Mouse (Mus musculus) CH12.LX (cell line): Measurements from ENCODE around the gene Gm44502. TPM values are rescaled to one million over a fixed set of nuclear protein-coding genes. Genes with fewer than 3 reads are reported as not detected.

Experiments
- DNase-seq: peaks from one replicate; pipeline ENCODE4 v3.0.0-alpha.2; 2013; ENCODE audit errors: extremely low read depth
- H3K27ac ChIP-seq: 2 replicates; pipeline ENCODE4 v1.5.1; 2012; ENCODE audit warnings: low read depth, mild to moderate bottlenecking, control low read depth, moderate library complexity; ENCODE audit not compliant: insufficient read depth
- H3K27me3 ChIP-seq: replicated peaks from 2 replicates; pipeline ENCODE3; 2012; ENCODE audit warnings: inconsistent platforms
- H3K36me3 ChIP-seq, 2 experiments: replicated peaks in 1 of 2; 2 replicates each; pipeline versions ENCODE3 to v1.6.1; 2012; ENCODE audit warnings: inconsistent platforms in 1 of 2, low read length in 1 of 2, mild to moderate bottlenecking in 1 of 2, mixed read lengths in 1 of 2, moderate library complexity in 1 of 2; ENCODE audit not compliant: control insufficient read depth in 1 of 2, insufficient read depth in 1 of 2
- H3K4me1 ChIP-seq, 2 experiments: 2 replicates each; pipeline ENCODE4 v1.6.1; 2012; ENCODE audit warnings: inconsistent platforms in 1 of 2, moderate library complexity in 1 of 2; ENCODE audit not compliant: insufficient read depth in 2 of 2, control insufficient read depth in 1 of 2
- H3K4me2 ChIP-seq: 2 replicates; pipeline ENCODE4 v1.6.1; 2012; ENCODE audit warnings: low read depth, mild to moderate bottlenecking, control low read depth; ENCODE audit not compliant: poor library complexity, insufficient read depth, severe bottlenecking
- H3K4me3 ChIP-seq, 3 experiments: fragments of 150-350 bp in 1 of 3; sonication (generic) in 1 of 3; replicated peaks in 1 of 3; 2 replicates each; pipeline versions ENCODE3 to v1.5.1; 2011 to 2012; ENCODE audit warnings: low read depth in 2 of 3, low read length in 2 of 3, mild to moderate bottlenecking in 2 of 3, moderate library complexity in 2 of 3, control low read depth in 1 of 3, improper control_type of control experiment in 1 of 3, inconsistent platforms in 1 of 3, mixed read lengths in 1 of 3; ENCODE audit not compliant: poor library complexity in 1 of 3
- H3K79me2 ChIP-seq: replicated peaks from 2 replicates; pipeline ENCODE4 v1.6.1; 2012; ENCODE audit warnings: mild to moderate bottlenecking, moderate library complexity; ENCODE audit not compliant: control insufficient read depth, poor library complexity, insufficient read depth, severe bottlenecking; ENCODE audit errors: extremely low read depth
- H3K9ac ChIP-seq: 2 replicates; pipeline ENCODE4 v1.6.1; 2012; ENCODE audit warnings: low read depth, mild to moderate bottlenecking, control low read depth, moderate library complexity; ENCODE audit not compliant: insufficient read depth
- H3K9me3 ChIP-seq: replicated peaks from 2 replicates; pipeline ENCODE3; 2012; ENCODE audit warnings: low read length, inconsistent platforms, mixed read lengths
- BHLHE40 ChIP-seq: IDR thresholded peaks from 2 replicates; pipeline ENCODE4 v1.6.1; 2011; ENCODE audit warnings: mild to moderate bottlenecking, low read depth, low read length, improper control_type of control experiment
- CHD2 ChIP-seq: IDR thresholded peaks from 2 replicates; pipeline ENCODE4 v1.6.1; 2011; ENCODE audit warnings: low read length, improper control_type of control experiment
- CTCF ChIP-seq, 2 experiments: IDR thresholded peaks in 1 of 2; conservative IDR thresholded peaks in 1 of 2; 2 replicates each; pipeline ENCODE4 v1.5.1; 2011 to 2012; ENCODE audit warnings: low read depth in 2 of 2, low read length in 2 of 2, improper control_type of control experiment in 1 of 2, inconsistent platforms in 1 of 2, mild to moderate bottlenecking in 1 of 2, moderate library complexity in 1 of 2
- ELF1 ChIP-seq: IDR thresholded peaks from 2 replicates; pipeline ENCODE4 v1.6.1; 2014; ENCODE audit warnings: low read depth, mild to moderate bottlenecking, inconsistent platforms, low read length, improper control_type of control experiment
- ETS1 ChIP-seq: conservative IDR thresholded peaks from 2 replicates; pipeline ENCODE4 v1.6.1; 2012; ENCODE audit warnings: low read depth, mild to moderate bottlenecking, inconsistent platforms, low read length, improper control_type of control experiment, moderate library complexity
- GABPA ChIP-seq: IDR thresholded peaks from 2 replicates; pipeline ENCODE4 v1.6.1; 2012; ENCODE audit warnings: low read depth, low read length, improper control_type of control experiment, inconsistent platforms; ENCODE audit not compliant: insufficient replicate concordance
- HCFC1 ChIP-seq: IDR thresholded peaks from 2 replicates; pipeline ENCODE4 v1.6.1; 2012; ENCODE audit warnings: low read depth, mild to moderate bottlenecking, inconsistent platforms, low read length, improper control_type of control experiment
- JUN ChIP-seq: IDR thresholded peaks from 2 replicates; pipeline ENCODE4 v1.6.1; 2011; ENCODE audit warnings: low read depth, mild to moderate bottlenecking, low read length, improper control_type of control experiment, moderate library complexity; ENCODE audit not compliant: insufficient read depth
- KAT2A ChIP-seq: IDR thresholded peaks from 2 replicates; pipeline ENCODE4 v1.6.1; 2012; ENCODE audit warnings: low read length, improper control_type of control experiment, inconsistent platforms; ENCODE audit not compliant: insufficient replicate concordance
- MAFK ChIP-seq: IDR thresholded peaks from 2 replicates; pipeline ENCODE4 v1.6.1; 2011; ENCODE audit warnings: low read length, improper control_type of control experiment; ENCODE audit not compliant: insufficient replicate concordance
- MAX ChIP-seq: IDR thresholded peaks from 2 replicates; pipeline ENCODE4 v1.6.1; 2011; ENCODE audit warnings: low read length, improper control_type of control experiment
- MEF2A ChIP-seq: IDR thresholded peaks from 2 replicates; pipeline ENCODE4 v1.6.1; 2014; ENCODE audit warnings: low read depth, mild to moderate bottlenecking, inconsistent platforms, low read length, improper control_type of control experiment, borderline replicate concordance
- MXI1 ChIP-seq: IDR thresholded peaks from 2 replicates; pipeline ENCODE4 v1.6.1; 2011; ENCODE audit warnings: mild to moderate bottlenecking, low read depth, low read length, improper control_type of control experiment
- MYC ChIP-seq: IDR thresholded peaks from 2 replicates; pipeline ENCODE4 v1.6.1; 2011; ENCODE audit warnings: low read depth, mild to moderate bottlenecking, improper control_type of control experiment, low read length
- NELFE ChIP-seq: IDR thresholded peaks from 2 replicates; pipeline ENCODE4 v1.6.1; 2011; ENCODE audit warnings: low read depth, low read length, improper control_type of control experiment
- PAX5 ChIP-seq: IDR thresholded peaks from 2 replicates; pipeline ENCODE4 v1.6.1; 2012; ENCODE audit warnings: low read length, inconsistent platforms, mixed read lengths
- POLR2AphosphoS2 ChIP-seq: IDR thresholded peaks from 2 replicates; pipeline ENCODE4 v1.6.1; 2011; ENCODE audit warnings: low read depth, low read length, improper control_type of control experiment
- SMC3 ChIP-seq: IDR thresholded peaks from 2 replicates; pipeline ENCODE4 v1.6.1; 2011; ENCODE audit warnings: low read depth, low read length, improper control_type of control experiment
- TCF12 ChIP-seq: IDR thresholded peaks from 2 replicates; pipeline ENCODE4 v1.6.1; 2014; ENCODE audit warnings: low read depth, mild to moderate bottlenecking, inconsistent platforms, low read length, improper control_type of control experiment
- USF2 ChIP-seq: conservative IDR thresholded peaks from 2 replicates; pipeline ENCODE4 v1.6.1; 2011; ENCODE audit warnings: low read depth, low read length, improper control_type of control experiment
- ZC3H11A ChIP-seq: IDR thresholded peaks from 2 replicates; pipeline ENCODE4 v1.6.1; 2012; ENCODE audit warnings: low read depth, mild to moderate bottlenecking, inconsistent platforms, low read length, improper control_type of control experiment
- ZNF384 ChIP-seq: IDR thresholded peaks from 2 replicates; pipeline ENCODE4 v1.6.1; 2012; ENCODE audit warnings: low read depth, low read length, improper control_type of control experiment, inconsistent platforms
- dilution Hi-C: fragments of 300-500 bp; cut with MboI; formaldehyde crosslinking; loops from 2 replicates; pipeline ENCODE4 v1.14.3; 2020; ENCODE audit warnings: low sequenced_read_pairs; ENCODE audit not compliant: extremely low pct_unique_long_range_greater_than_20kb, extremely low pct_ligation_motif_present
- in situ Hi-C: fragments of 300-500 bp; cut with MboI; formaldehyde crosslinking; loops from 3 replicates; pipeline ENCODE4 v1.14.3; 2019; ENCODE audit warnings: low sequenced_read_pairs, low pct_ligation_motif_present, low pct_unique_long_range_greater_than_20kb, mixed read lengths
- polyA plus RNA-seq: library from polyadenylated mRNA; unstranded; fragments of >175 nt; gene quantifications from 2 replicates; pipeline ENCODE4 v1.2.1, GENCODE M21; 2012; ENCODE audit warnings: low read depth; ENCODE audit not compliant: insufficient read length
- total RNA-seq, 2 experiments: library from RNA; depleted of rRNA; stranded (reverse); fragments of 300-350 nt in 1 of 2; fragments of >200 nt in 1 of 2; gene quantifications; 2 replicates each; pipeline ENCODE4 v1.2.3; 2012 to 2014

Gm44502 gene
- total and polyA plus RNA-seq, 3 experiments, result 0.13 to 0.15 TPM; not detected in 1

DNA sequence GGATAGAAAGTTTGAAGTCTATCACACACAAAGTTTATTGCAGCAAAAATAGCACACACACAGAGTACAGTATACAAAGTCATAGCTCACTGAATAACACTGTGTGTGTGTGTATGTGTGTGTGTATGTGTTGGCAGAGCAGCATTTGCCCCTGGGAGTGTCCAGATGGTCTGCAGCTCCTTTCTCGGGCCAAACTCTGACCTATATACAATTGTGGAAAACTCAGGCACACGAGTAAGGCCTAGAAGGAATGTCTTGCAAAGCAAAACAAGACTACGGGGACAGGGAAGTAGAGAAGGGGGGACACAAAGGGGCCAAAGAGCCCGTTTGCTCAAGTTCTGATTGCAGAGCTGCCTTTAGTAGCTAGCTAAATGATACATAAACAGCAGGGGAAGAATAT, 3.5 kb upstream of the Gm44502 start:
- Histone ChIP-seq H3K4me3 (no peak overlapping the region), H3K79me2 (peaks cover 12% of the 10 kb centered on the region), H3K9me3 (no peaks in the 10 kb centered on the region), H3K27ac (no peak overlapping the region), H3K4me2 (no peak overlapping the region), H3K36me3 (peaks cover 3 to 4% of the 10 kb centered on the region in 2 experiments), H3K27me3 (no peaks in the 10 kb centered on the region), H3K4me1 (peaks cover 0 to 14% of the 10 kb centered on the region in 2 experiments; a peak in 2 of 4 replicates), H3K9ac (no peak overlapping the region)
- TF ChIP-seq PAX5 (no peak), ZNF384 (no peak), CTCF (conservative IDR thresholded peaks at IDR 0.05 in 1 of 2, IDR thresholded peaks at IDR 0.05 in 1 of 2; ENCODE audit: low read depth in 2 of 2, low read length in 2 of 2) (no peak), USF2 (no peak), GABPA (no peak), JUN (no peak), HCFC1 (no peak), BHLHE40 (no peak), KAT2A (no peak), ETS1 (no peak), NELFE (no peak), MXI1 (no peak)
- dilution Hi-C loops (no loop called here), in situ Hi-C loops (no loop called here)
- DNase-seq, result no peak

DNA sequence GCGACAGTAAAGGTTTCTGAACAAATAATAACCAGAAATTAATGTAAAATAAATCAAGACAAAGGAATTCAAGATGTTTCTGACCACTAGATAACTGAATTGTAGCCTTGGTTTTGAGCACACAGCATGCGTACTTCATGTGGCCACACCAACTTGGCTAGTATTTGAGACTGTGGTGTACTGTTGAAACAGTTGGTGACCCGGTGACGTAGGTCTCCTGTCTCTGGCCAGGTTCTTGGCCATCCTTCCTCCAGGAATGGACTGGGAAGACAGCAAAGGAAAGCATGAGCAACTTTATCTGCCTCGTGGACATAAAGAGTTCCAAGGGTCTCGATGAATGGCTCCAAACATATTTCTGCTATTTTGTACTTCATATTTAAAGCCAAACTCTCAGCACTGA, 2.3 kb upstream of the Gm44502 start:
- Histone ChIP-seq H3K9ac (no peak overlapping the region), H3K36me3 (peaks cover 8 to 15% of the 10 kb centered on the region in 2 experiments), H3K4me2 (0 out of 2 replicates have a peak overlapping the region, but pooled peaks have one; percentile 59), H3K4me3 (no peak overlapping the region), H3K9me3 (no peaks in the 10 kb centered on the region), H3K27ac (no peak overlapping the region), H3K27me3 (no peaks in the 10 kb centered on the region), H3K4me1 (peaks cover 0 to 14% of the 10 kb centered on the region in 2 experiments; a peak in 2 of 4 replicates), H3K79me2 (peaks cover 12% of the 10 kb centered on the region)
- in situ Hi-C loops, result no loop called here
- DNase-seq, result no peak
- dilution Hi-C loops, result no loop called here
- TF ChIP-seq MEF2A, result no peak
- no peak for TF ChIP-seq HCFC1
- no peak for TF ChIP-seq CHD2
- TF ChIP-seq ZC3H11A, result no peak
- no peak for TF ChIP-seq JUN
- TF ChIP-seq PAX5, result no peak
- no peak for TF ChIP-seq POLR2AphosphoS2
- no peak for TF ChIP-seq MXI1
- no peak for TF ChIP-seq GABPA
- no peak for TF ChIP-seq MAX
- TF ChIP-seq TCF12, result no peak
- TF ChIP-seq MYC, result no peak
- TF ChIP-seq ETS1, result no peak
- TF ChIP-seq MAFK, result no peak
- no peak for TF ChIP-seq SMC3
- no peak for TF ChIP-seq CTCF (conservative IDR thresholded peaks at IDR 0.05 in 1 of 2, IDR thresholded peaks at IDR 0.05 in 1 of 2; ENCODE audit: low read depth in 2 of 2, low read length in 2 of 2)
- no peak for TF ChIP-seq ELF1
